Mouse (Mus musculus) midbrain, postnatal 0 days (tissue): ENCODE results near the gene Fam213b. TPM values are rescaled to one million over a fixed set of nuclear protein-coding genes. Genes with fewer than 3 reads are reported as not detected.
A peak's percentile ranks its signal among the peaks of the same experiment; 100 is the strongest.

Experiments
- ATAC-seq: fragments of 200-750 bp; cut with Nextera tagmentation; 2 replicates; pipeline ENCODE4 v1.8.0; 2017; ENCODE audit warnings: moderate number of reproducible peaks, mild to moderate bottlenecking, moderate TSS enrichment, moderate library complexity; ENCODE audit not compliant: low FRiP score
- DNase-seq: peaks from one replicate; pipeline ENCODE4 v3.0.0-alpha.2; 2015; ENCODE audit warnings: low spot score
- H3K27ac ChIP-seq: fragments of 300-500 bp; sonication (generic); 2 replicates; pipeline ENCODE4 v1.5.1; 2014; ENCODE audit warnings: low read depth, mild to moderate bottlenecking, low read length, mixed read lengths
- H3K27me3 ChIP-seq: fragments of 300-500 bp; sonication (generic); 2 replicates; pipeline ENCODE4 v1.6.1; 2014; ENCODE audit warnings: low read length, control low read depth, mixed read lengths; ENCODE audit not compliant: insufficient read depth
- H3K36me3 ChIP-seq: fragments of 300-500 bp; sonication (generic); 2 replicates; pipeline ENCODE4 v1.6.1; 2014; ENCODE audit warnings: low read length, control low read depth, mixed read lengths; ENCODE audit not compliant: insufficient read depth
- H3K4me1 ChIP-seq: fragments of 300-500 bp; sonication (generic); 2 replicates; pipeline ENCODE4 v1.6.1; 2014; ENCODE audit warnings: mild to moderate bottlenecking, control low read depth, antibody characterized with exemption, low read length, mixed read lengths; ENCODE audit not compliant: insufficient read depth
- H3K4me2 ChIP-seq: fragments of 300-500 bp; sonication (generic); 2 replicates; pipeline ENCODE4 v1.6.1; 2014; ENCODE audit warnings: low read depth, mild to moderate bottlenecking, low read length, mixed read lengths; ENCODE audit not compliant: poor library complexity, severe bottlenecking
- H3K4me3 ChIP-seq: fragments of 300-500 bp; sonication (generic); 2 replicates; pipeline ENCODE4 v1.5.1; 2014; ENCODE audit warnings: low read depth, mild to moderate bottlenecking, low read length, moderate library complexity
- H3K9ac ChIP-seq: fragments of 300-500 bp; sonication (generic); replicated peaks from 2 replicates; pipeline ENCODE4 v1.6.1; 2014; ENCODE audit warnings: mild to moderate bottlenecking, low read length, moderate library complexity, mixed read lengths; ENCODE audit not compliant: poor library complexity, severe bottlenecking
- H3K9me3 ChIP-seq: fragments of 300-500 bp; sonication (generic); 2 replicates; pipeline ENCODE4 v1.6.1; 2016; ENCODE audit warnings: low read length, control low read depth
- CTCF ChIP-seq: IDR thresholded peaks from 2 replicates; pipeline ENCODE4 v1.5.1; 2016; ENCODE audit warnings: antibody characterized with exemption, mild to moderate bottlenecking
- WGBS: fragments of 180-500 bp; shearing (Covaris S2); extraction: QIAGEN DNeasy Blood & Tissue Kit; methylation state at CpG from one replicate; pipeline ENCODE4 v1.1.7; 2014; 5-methylcytosine and 5-hydroxymethylcytosine counted together
- polyA plus RNA-seq: library from polyadenylated mRNA; unstranded; fragments of >200 nt; fragmentation: Nextera tagmentation; extraction: Ambion mirVana; gene quantifications from 2 replicates; pipeline ENCODE4 v1.2.1, GENCODE M21; 2015
- total RNA-seq: library from RNA; depleted of rRNA; stranded (reverse); fragments of >200 nt; gene quantifications from 2 replicates; pipeline ENCODE4 v1.2.3, GENCODE M21; 2014

Gene Fam213b
- total and polyA plus RNA-seq, 2 experiments from 2014 or later, result 36.6 to 73.3 TPM

GRCm38 (mm10) chr4:154926969-154927898 is 28.3 kb upstream of the Fam213b start:
- Histone ChIP-seq H3K4me2 (no peak overlapping the region), H3K4me1 (no peaks in the 10 kb centered on the region), H3K36me3 (no peaks in the 10 kb centered on the region), H3K9ac (no peak overlapping the region), H3K27ac (no peak overlapping the region), H3K27me3 (no peaks in the 10 kb centered on the region), H3K4me3 (no peak overlapping the region), H3K9me3 (no peaks in the 10 kb centered on the region)
- no peak for TF ChIP-seq CTCF
- no peak for DNase-seq
- 61% methylated on average over 9 of the region's 9 CpGs for whole genome bisulfite sequencing
- ATAC-seq, result no peak

- DNase-seq, result no peak
- 54% methylated on average over 4 of the region's 4 CpGs for WGBS
- Histone ChIP-seq H3K4me3 (no peak overlapping the region), H3K4me1 (no peaks in the 10 kb centered on the region), H3K9me3 (no peaks in the 10 kb centered on the region), H3K27ac (no peak overlapping the region), H3K36me3 (no peaks in the 10 kb centered on the region), H3K27me3 (no peaks in the 10 kb centered on the region), H3K4me2 (no peak overlapping the region), H3K9ac (no peak overlapping the region)
- no peak for ATAC-seq
- peak; percentile 27; the same call in 1 of the 2 replicates for TF ChIP-seq CTCF
These were observed 26.5 kb upstream of the Fam213b start for GRCm38 (mm10) chr4:154925413-154925812.

- H3K4me2 ChIP-seq, result no peak overlapping the region
- no peak for TF ChIP-seq CTCF
- H3K9me3 ChIP-seq, result no peaks in the 10 kb centered on the region
- no peak overlapping the region for H3K9ac ChIP-seq
- WGBS, result 82% methylated on average over 5 of the region's 5 CpGs
- H3K4me1 ChIP-seq, result no peaks in the 10 kb centered on the region
- H3K27ac ChIP-seq, result no peak overlapping the region
- DNase-seq (no peak), ATAC-seq (no peak)
- H3K27me3 ChIP-seq, result no peaks in the 10 kb centered on the region
- H3K4me3 ChIP-seq, result no peak overlapping the region
- H3K36me3 ChIP-seq, result no peaks in the 10 kb centered on the region
These were observed 24.0 kb upstream of the Fam213b start for GRCm38 (mm10) chr4:154922931-154923330.

- no peaks in the 10 kb centered on the region for H3K4me1 ChIP-seq
- H3K4me3 ChIP-seq, result no peak overlapping the region
- H3K9me3 ChIP-seq, result no peaks in the 10 kb centered on the region
- no peak overlapping the region for H3K27ac ChIP-seq
- no peaks in the 10 kb centered on the region for H3K36me3 ChIP-seq
- no peaks in the 10 kb centered on the region for H3K27me3 ChIP-seq
- no peak for TF ChIP-seq CTCF
- H3K4me2 ChIP-seq, result no peak overlapping the region
- H3K9ac ChIP-seq, result no peak overlapping the region
- DNase-seq, result no peak
- no peak for ATAC-seq
- WGBS, result 85% methylated on average over 4 of the region's 4 CpGs
These were observed 23.4 kb upstream of the Fam213b start for GRCm38 (mm10) chr4:154922291-154922690.

- no peak overlapping the region for H3K4me3 ChIP-seq
- WGBS, result 82% methylated on average over 4 of the region's 4 CpGs
- H3K9ac ChIP-seq, result no peak overlapping the region
- DNase-seq, result no peak
- H3K27ac ChIP-seq, result no peak overlapping the region
- no peaks in the 10 kb centered on the region for H3K9me3 ChIP-seq
- H3K4me2 ChIP-seq, result no peak overlapping the region
- no peak for ATAC-seq
- no peaks in the 10 kb centered on the region for H3K4me1 ChIP-seq
- no peaks in the 10 kb centered on the region for H3K27me3 ChIP-seq
- TF ChIP-seq CTCF, result no peak
- H3K36me3 ChIP-seq, result no peaks in the 10 kb centered on the region
These were observed 17.7 kb upstream of the Fam213b start for GRCm38 (mm10) chr4:154916662-154917061.

- WGBS, result 85% methylated on average over 10 of the region's 10 CpGs
- Histone ChIP-seq H3K36me3 (no peaks in the 10 kb centered on the region), H3K27me3 (no peaks in the 10 kb centered on the region), H3K9ac (no peak overlapping the region), H3K9me3 (no peaks in the 10 kb centered on the region), H3K4me1 (no peaks in the 10 kb centered on the region), H3K4me3 (no peak overlapping the region), H3K4me2 (no peak overlapping the region), H3K27ac (no peak overlapping the region)
- no peak for ATAC-seq
- no peak for TF ChIP-seq CTCF
- no peak for DNase-seq
These were observed 16.4 kb upstream of the Fam213b start for GRCm38 (mm10) chr4:154915286-154915685.
